Mouse (Mus musculus) olfactory bulb, adult 2 months (tissue): ENCODE data around the gene Ctbp1.

Experiments
- CTCF ChIP-seq: fragments of 200-500 bp; IDR thresholded peaks from 2 replicates; pipeline ENCODE4 v1.5.1; 2012; ENCODE audit warnings: low read depth, mild to moderate bottlenecking, low read length, moderate library complexity; ENCODE audit not compliant: insufficient read depth
- POLR2A ChIP-seq: fragments of 200-500 bp; IDR thresholded peaks from 2 replicates; pipeline ENCODE4 v1.6.1; 2012; ENCODE audit warnings: mild to moderate bottlenecking, low read depth, low read length, moderate library complexity; ENCODE audit not compliant: insufficient read depth

DNA sequence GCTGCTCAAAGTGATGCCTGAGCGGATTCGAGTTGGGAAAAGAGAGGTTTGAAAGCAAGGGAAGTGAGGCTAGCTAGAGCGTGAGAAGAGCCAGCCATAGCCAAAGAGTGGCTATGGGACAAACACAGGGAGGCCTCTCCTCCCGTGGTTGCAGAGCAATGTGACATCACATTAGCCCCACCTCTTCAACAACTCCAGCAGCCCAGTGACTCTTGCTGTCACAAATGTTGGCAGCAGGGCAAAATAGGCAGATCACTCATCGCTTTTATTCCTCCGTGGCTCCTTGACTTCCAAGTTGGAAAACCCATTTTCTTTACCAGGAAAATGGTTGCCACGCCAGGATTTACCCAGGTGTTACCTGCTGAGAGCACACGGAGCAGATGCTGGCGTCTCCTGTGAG lies 67.7 kb downstream of the Ctbp1 start:
- TF ChIP-seq CTCF (no peak), POLR2A (no peak)
